Mouse (Mus musculus) ES-E14 (cell line): ENCODE results near the gene Nab1. TPM values are rescaled to one million over a fixed set of nuclear protein-coding genes. Genes with fewer than 3 reads are reported as not detected.

Experiments used
- DNase-seq: peaks from one replicate; pipeline ENCODE4 v3.0.0-alpha.2; 2013; ENCODE audit warnings: low read depth, low spot score
- H3K27ac ChIP-seq: 2 replicates; pipeline ENCODE4 v1.5.1; 2012; ENCODE audit warnings: low read depth, mild to moderate bottlenecking, low read length, moderate library complexity, mixed read lengths; ENCODE audit not compliant: poor library complexity, insufficient read depth, severe bottlenecking
- H3K36me3 ChIP-seq: 2 replicates; pipeline ENCODE4 v1.6.1; 2012; ENCODE audit warnings: mild to moderate bottlenecking, low read length, moderate library complexity, mixed read lengths; ENCODE audit not compliant: control insufficient read depth, poor library complexity, insufficient read depth, severe bottlenecking
- H3K4me1 ChIP-seq, 2 experiments: fragments of 150-350 bp in 1 of 2; sonication (generic) in 1 of 2; 2 replicates each; pipeline ENCODE4 v1.6.1; 2012; ENCODE audit warnings: low read length in 2 of 2, mild to moderate bottlenecking in 1 of 2, mixed read lengths in 1 of 2; ENCODE audit not compliant: control insufficient read depth in 2 of 2, insufficient read depth in 2 of 2, poor library complexity in 1 of 2
- H3K4me3 ChIP-seq, 2 experiments: fragments of 150-350 bp in 1 of 2; sonication (generic) in 1 of 2; 2 replicates each; pipeline ENCODE4 v1.5.1; 2012; ENCODE audit warnings: low read length in 2 of 2, low read depth in 1 of 2, mild to moderate bottlenecking in 1 of 2, mixed read lengths in 1 of 2; ENCODE audit not compliant: insufficient read depth in 1 of 2, poor library complexity in 1 of 2, severe bottlenecking in 1 of 2
- H3K9ac ChIP-seq: 2 replicates; pipeline ENCODE4 v1.6.1; 2012; ENCODE audit warnings: low read depth, mild to moderate bottlenecking, low read length, mixed read lengths; ENCODE audit not compliant: poor library complexity, insufficient read depth, severe bottlenecking
- H3K9me3 ChIP-seq: fragments of 150-350 bp; sonication (generic); 2 replicates; pipeline ENCODE4 v1.6.1; 2012; ENCODE audit warnings: low read depth, mild to moderate bottlenecking, low read length; ENCODE audit not compliant: control insufficient read depth, insufficient read depth
- CHD2 ChIP-seq: IDR thresholded peaks from 2 replicates; pipeline ENCODE4 v1.6.1; 2014; ENCODE audit warnings: mild to moderate bottlenecking, low read depth, low read length, inconsistent platforms
- HCFC1 ChIP-seq: IDR thresholded peaks from 2 replicates; pipeline ENCODE4 v1.6.1; 2012; ENCODE audit warnings: low read length, inconsistent platforms, borderline replicate concordance; ENCODE audit not compliant: insufficient read depth
- MAFK ChIP-seq: IDR thresholded peaks from 2 replicates; pipeline ENCODE4 v1.6.1; 2014; ENCODE audit warnings: mild to moderate bottlenecking, low read depth, low read length, inconsistent platforms; ENCODE audit not compliant: insufficient read depth
- ZC3H11A ChIP-seq: IDR thresholded peaks from 2 replicates; pipeline ENCODE4 v1.6.1; 2012; ENCODE audit warnings: low read depth, mild to moderate bottlenecking, inconsistent platforms, low read length, borderline replicate concordance
- ZNF384 ChIP-seq: IDR thresholded peaks from 2 replicates; pipeline ENCODE4 v1.6.1; 2012; ENCODE audit warnings: low read depth, low read length, inconsistent platforms
- in situ Hi-C, 2 experiments: fragments of 600-800 bp; cut with MboI; formaldehyde crosslinking; loops; one replicate each; pipeline ENCODE4 v1.15.1; 2025; ENCODE audit warnings: low sequenced_read_pairs in 2 of 2, inconsistent platforms in 1 of 2; ENCODE audit not compliant: unreplicated experiment in 2 of 2
- total RNA-seq: library from RNA; depleted of rRNA; stranded (reverse); fragments of 300-350 nt; gene quantifications from 2 replicates; pipeline ENCODE4 v1.2.3, GENCODE M21; 2012

The Nab1 gene
- total RNA-seq, 1 experiment, result 13.3 TPM

DNA sequence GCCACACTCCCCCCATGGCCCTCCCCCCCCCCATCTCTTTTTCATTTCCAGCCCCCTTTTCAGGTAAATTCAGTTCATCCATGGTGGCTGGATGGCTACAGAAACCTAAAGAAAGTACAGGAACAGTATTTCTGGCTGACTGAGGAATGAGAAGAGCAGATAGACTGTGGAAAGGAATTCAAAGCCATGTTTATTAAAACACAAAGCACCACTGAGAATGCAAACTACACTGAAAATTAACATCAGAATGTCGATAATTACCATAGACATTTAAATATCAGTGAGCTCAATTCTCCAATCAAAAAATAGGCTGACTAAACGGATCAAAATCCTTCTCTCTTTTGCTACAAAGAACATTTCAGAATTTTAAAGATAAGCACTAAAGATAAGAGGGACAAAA is 27.2 kb upstream of the Nab1 start:
- DNase-seq, result no peak
- no peaks in the 10 kb centered on the region for H3K36me3 ChIP-seq
- no peak for TF ChIP-seq CHD2
- TF ChIP-seq ZC3H11A, result no peak
- no peak for TF ChIP-seq MAFK
- TF ChIP-seq ZNF384, result no peak
- no peak for TF ChIP-seq HCFC1
- no peak overlapping the region for H3K9ac ChIP-seq
- H3K27ac ChIP-seq, result peak overlapping the region; percentile 60; the same call in 1 of the 2 replicates
- no peaks in the 10 kb centered on the region for H3K9me3 ChIP-seq
- H3K4me1 ChIP-seq, result peaks cover 3 to 15% of the 10 kb centered on the region in 2 experiments; a peak in 2 of 4 replicates
- in situ Hi-C loops, result no loop called here
- no peak overlapping the region for H3K4me3 ChIP-seq

DNA sequence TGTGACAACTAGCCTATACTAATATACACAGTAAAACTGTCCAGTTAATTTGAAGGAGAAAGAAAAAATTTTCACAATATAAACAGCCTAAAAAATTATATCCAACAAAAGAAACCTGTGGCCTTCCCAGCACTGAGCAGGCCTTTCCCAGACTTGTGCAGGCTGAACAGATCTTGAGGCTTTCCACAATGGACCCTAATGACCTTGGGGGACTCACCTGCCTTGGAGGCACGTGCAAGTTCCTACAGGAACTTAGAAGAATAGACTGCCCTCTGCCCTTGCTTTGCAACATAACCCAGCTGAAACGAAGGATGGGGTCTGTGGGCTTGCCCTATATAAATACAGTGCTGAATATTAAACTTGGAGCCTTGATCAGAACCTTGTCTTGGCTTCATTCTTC is 26.8 kb upstream of the Nab1 start:
- Histone ChIP-seq H3K27ac (peak overlapping the region; percentile 60; the same call in 1 of the 2 replicates), H3K4me1 (peaks cover 3 to 15% of the 10 kb centered on the region in 2 experiments; a peak in 2 of 4 replicates), H3K36me3 (no peaks in the 10 kb centered on the region), H3K9ac (no peak overlapping the region), H3K4me3 (no peak overlapping the region), H3K9me3 (no peaks in the 10 kb centered on the region)
- in situ Hi-C loops, result no loop called here
- no peak for DNase-seq
- TF ChIP-seq HCFC1, result no peak
- TF ChIP-seq ZNF384, result no peak
- no peak for TF ChIP-seq CHD2
- TF ChIP-seq ZC3H11A, result no peak
- TF ChIP-seq MAFK, result no peak

DNA sequence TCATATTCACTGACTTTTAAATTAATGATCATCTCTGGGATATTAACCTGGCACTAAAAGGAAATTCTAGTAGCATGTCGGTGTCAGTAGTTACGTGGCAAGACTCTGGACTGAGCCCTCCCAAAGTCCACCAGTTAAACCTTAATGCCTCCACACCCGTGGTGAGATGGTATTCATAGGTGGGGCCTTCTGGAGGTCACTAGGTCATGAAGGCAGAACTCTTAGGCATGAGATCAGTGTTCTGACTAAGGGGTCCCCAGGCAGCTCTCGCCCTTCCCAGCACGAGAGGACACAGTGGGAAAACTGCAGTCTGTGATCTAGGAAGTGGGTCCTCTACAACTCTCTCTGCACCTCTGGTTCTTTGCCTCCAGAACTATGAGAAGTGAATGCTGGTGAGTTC is 24.2 kb upstream of the Nab1 start:
- Histone ChIP-seq H3K9me3 (no peaks in the 10 kb centered on the region), H3K9ac (no peak overlapping the region), H3K4me1 (peaks cover 3 to 13% of the 10 kb centered on the region in 2 experiments; a peak in 2 of 4 replicates), H3K27ac (no peak overlapping the region), H3K36me3 (no peaks in the 10 kb centered on the region), H3K4me3 (no peak overlapping the region)
- TF ChIP-seq CHD2, result no peak
- no peak for TF ChIP-seq ZC3H11A
- no peak for TF ChIP-seq HCFC1
- no peak for TF ChIP-seq ZNF384
- no peak for TF ChIP-seq MAFK
- in situ Hi-C loops, result no loop called here
- no peak for DNase-seq

DNA sequence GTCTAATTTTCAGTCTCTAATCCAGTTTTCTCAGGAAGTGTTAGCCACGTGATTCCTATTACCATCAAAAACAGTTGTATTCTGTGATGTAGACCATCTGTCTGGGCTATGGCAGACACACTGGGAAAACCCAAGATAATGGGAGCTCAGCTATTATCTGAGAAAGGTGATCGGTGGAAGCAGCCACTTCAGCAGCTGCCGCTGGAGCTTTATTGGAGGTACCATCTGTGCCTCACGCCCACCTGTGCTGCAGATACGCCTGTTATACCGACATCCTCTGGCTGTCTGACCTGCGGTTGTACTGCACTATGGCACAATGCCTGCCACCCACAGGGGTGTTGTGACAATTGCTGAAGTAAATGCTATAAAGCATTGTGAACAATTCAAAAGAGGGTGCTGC is 23.7 kb upstream of the Nab1 start:
- no peaks in the 10 kb centered on the region for H3K36me3 ChIP-seq
- H3K4me3 ChIP-seq, result no peak overlapping the region
- TF ChIP-seq ZNF384 (no peak), CHD2 (no peak), MAFK (no peak), HCFC1 (no peak), ZC3H11A (no peak)
- H3K9ac ChIP-seq, result no peak overlapping the region
- in situ Hi-C loops, result no loop called here
- no peak for DNase-seq
- H3K9me3 ChIP-seq, result no peaks in the 10 kb centered on the region
- H3K4me1 ChIP-seq, result peaks cover 3 to 13% of the 10 kb centered on the region in 2 experiments; a peak in 2 of 4 replicates
- H3K27ac ChIP-seq, result no peak overlapping the region
